Mouse (Mus musculus) ES-E14 (cell line): ENCODE results near the gene Nxf1.
A peak's percentile ranks its signal among the peaks of the same experiment; 100 is the strongest.

ENCODE experiments used
- CHD2 ChIP-seq: IDR thresholded peaks from 2 replicates; pipeline ENCODE4 v1.6.1; 2014; ENCODE audit warnings: mild to moderate bottlenecking, low read depth, low read length, inconsistent platforms
- HCFC1 ChIP-seq: IDR thresholded peaks from 2 replicates; pipeline ENCODE4 v1.6.1; 2012; ENCODE audit warnings: low read length, inconsistent platforms, borderline replicate concordance; ENCODE audit not compliant: insufficient read depth
- MAFK ChIP-seq: IDR thresholded peaks from 2 replicates; pipeline ENCODE4 v1.6.1; 2014; ENCODE audit warnings: mild to moderate bottlenecking, low read depth, low read length, inconsistent platforms; ENCODE audit not compliant: insufficient read depth
- ZNF384 ChIP-seq: IDR thresholded peaks from 2 replicates; pipeline ENCODE4 v1.6.1; 2012; ENCODE audit warnings: low read depth, low read length, inconsistent platforms

DNA sequence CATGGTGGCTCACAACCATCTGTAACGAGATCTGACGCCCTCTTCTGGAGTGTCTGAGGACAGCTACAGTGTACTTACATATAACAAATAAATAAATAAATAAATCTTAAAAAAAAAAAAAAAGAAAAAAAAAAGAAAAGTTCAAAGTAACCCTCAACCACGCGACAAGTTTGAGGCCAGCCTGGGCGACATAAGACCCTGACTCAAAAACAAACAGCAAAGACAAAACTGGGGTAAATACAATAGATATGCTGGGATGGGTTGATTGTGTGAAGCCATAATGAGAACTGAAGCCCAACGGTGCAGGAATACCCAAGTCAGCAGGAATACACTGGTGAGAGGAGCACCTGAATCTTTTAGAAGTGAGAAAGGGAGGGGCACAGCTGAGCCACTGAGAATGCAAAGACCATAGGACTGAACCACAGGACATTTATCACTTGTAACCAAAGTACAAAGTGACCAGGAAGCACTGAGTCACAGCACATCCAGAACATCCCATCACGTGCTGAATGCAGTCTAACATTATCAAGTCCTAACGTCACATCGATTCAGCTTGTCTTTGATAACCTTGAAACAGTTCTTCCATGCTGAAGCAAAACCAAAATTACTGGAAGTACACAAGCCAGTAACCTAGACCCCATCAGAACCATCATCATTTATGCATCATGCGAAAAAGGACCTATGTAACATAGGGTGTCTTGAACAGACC lies 40.0 kb upstream of the Nxf1 start:
- TF ChIP-seq CHD2, result no peak
- TF ChIP-seq HCFC1, result no peak
- peak; percentile 84 for TF ChIP-seq ZNF384
- no peak for TF ChIP-seq MAFK
